Mouse (Mus musculus) liver, postnatal 0 days (tissue): Measurements from ENCODE around the gene Myoz2. TPM values are rescaled to one million over a fixed set of nuclear protein-coding genes. Genes with fewer than 3 reads are reported as not detected.

ENCODE experiments used
- ATAC-seq: fragments of 200-750 bp; cut with Nextera tagmentation; 2 replicates; pipeline ENCODE4 v1.8.0; 2017; ENCODE audit warnings: mild to moderate bottlenecking, moderate library complexity
- DNase-seq: peaks from one replicate; pipeline ENCODE4 v3.0.0-alpha.2; 2016
- H3K27ac ChIP-seq: fragments of 300-500 bp; sonication (generic); 2 replicates; pipeline ENCODE4 v1.5.1; 2014; ENCODE audit warnings: antibody characterized with exemption, moderate library complexity, mild to moderate bottlenecking, low read depth
- H3K27me3 ChIP-seq: fragments of 300-500 bp; sonication (generic); 2 replicates; pipeline ENCODE4 v1.6.1; 2014; ENCODE audit warnings: low read length, control low read depth, mixed read lengths; ENCODE audit not compliant: insufficient read depth
- H3K36me3 ChIP-seq: fragments of 300-500 bp; sonication (generic); replicated peaks from 2 replicates; pipeline ENCODE4 v1.6.1; 2014; ENCODE audit warnings: mild to moderate bottlenecking, control low read depth, low read length, moderate library complexity, mixed read lengths; ENCODE audit not compliant: insufficient read depth
- H3K4me1 ChIP-seq: fragments of 300-500 bp; sonication (generic); 2 replicates; pipeline ENCODE4 v1.6.1; 2014; ENCODE audit warnings: antibody characterized with exemption, mild to moderate bottlenecking, control low read depth; ENCODE audit not compliant: insufficient read depth
- H3K4me2 ChIP-seq: fragments of 300-500 bp; sonication (generic); 2 replicates; pipeline ENCODE4 v1.6.1; 2014; ENCODE audit warnings: low read depth, mild to moderate bottlenecking, low read length, moderate library complexity, mixed read lengths
- H3K4me3 ChIP-seq: fragments of 300-500 bp; sonication (generic); 2 replicates; pipeline ENCODE4 v1.5.1; 2014; ENCODE audit warnings: low read depth, low read length
- H3K9ac ChIP-seq: fragments of 300-500 bp; sonication (generic); replicated peaks from 2 replicates; pipeline ENCODE4 v1.6.1; 2014; ENCODE audit warnings: mild to moderate bottlenecking, moderate library complexity
- H3K9me3 ChIP-seq: fragments of 300-500 bp; sonication (generic); 2 replicates; pipeline ENCODE4 v1.6.1; 2016; ENCODE audit warnings: mild to moderate bottlenecking, control low read depth, low read length, mixed read lengths
- CTCF ChIP-seq: sonication (generic); IDR thresholded peaks from 2 replicates; pipeline ENCODE4 v1.5.1; 2016; ENCODE audit warnings: antibody characterized with exemption, low read depth
- EP300 ChIP-seq: IDR thresholded peaks from 2 replicates; pipeline ENCODE4 v1.6.1; 2016; ENCODE audit warnings: antibody characterized with exemption, low read depth, mild to moderate bottlenecking
- WGBS: fragments of 180-500 bp; shearing (Covaris S2); extraction: QIAGEN DNeasy Blood & Tissue Kit; methylation state at CpG from one replicate; pipeline ENCODE4 v1.1.7; 2014; ENCODE audit not compliant: insufficient replicate concordance; 5-methylcytosine and 5-hydroxymethylcytosine counted together
- polyA plus RNA-seq: library from polyadenylated mRNA; unstranded; fragments of >200 nt; fragmentation: Nextera tagmentation; extraction: Ambion mirVana; gene quantifications from 2 replicates; pipeline ENCODE4 v1.2.1, GENCODE M21; 2015

Myoz2 gene
- 0.18 and 4.4 TPM in 2 replicates for polyA plus RNA-seq

DNA sequence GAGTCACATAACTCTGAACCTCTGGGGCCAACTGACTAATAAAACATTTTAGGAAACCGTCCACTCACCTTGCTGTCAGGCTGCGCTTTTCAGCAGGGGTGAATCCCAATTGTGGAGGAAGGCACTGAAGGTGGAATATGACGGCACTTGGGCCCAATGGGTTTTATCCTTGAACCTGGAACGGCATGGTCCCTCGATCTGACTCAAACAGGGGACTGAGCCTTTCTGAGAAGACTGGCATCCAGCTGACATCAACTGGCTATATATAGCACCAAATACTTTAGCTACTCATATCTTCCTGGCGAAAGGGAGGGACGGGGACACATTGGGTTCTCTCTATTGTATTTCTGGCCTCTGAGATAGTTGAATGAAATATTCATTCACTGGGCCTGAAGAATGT lies at the start of gene Myoz2:
Gene Myoz2 (minus strand): TSS at position 264 of the 400 bp plus-strand sequence.
- no peak for DNase-seq
- Histone ChIP-seq H3K27me3 (no peaks in the 10 kb centered on the region), H3K4me1 (no peaks in the 10 kb centered on the region), H3K9me3 (no peaks in the 10 kb centered on the region), H3K27ac (no peak within 1 kb of the TSS), H3K4me2 (no peak within 1 kb of the TSS), H3K4me3 (no peak within 1 kb of the TSS), H3K9ac (no peak within 1 kb of the TSS), H3K36me3 (no peaks in the 10 kb centered on the region)
- 82% methylated on average over 7 of the region's 7 CpGs for WGBS
- TF ChIP-seq EP300 (no peak), CTCF (no peak)
- ATAC-seq, result no peak

DNA sequence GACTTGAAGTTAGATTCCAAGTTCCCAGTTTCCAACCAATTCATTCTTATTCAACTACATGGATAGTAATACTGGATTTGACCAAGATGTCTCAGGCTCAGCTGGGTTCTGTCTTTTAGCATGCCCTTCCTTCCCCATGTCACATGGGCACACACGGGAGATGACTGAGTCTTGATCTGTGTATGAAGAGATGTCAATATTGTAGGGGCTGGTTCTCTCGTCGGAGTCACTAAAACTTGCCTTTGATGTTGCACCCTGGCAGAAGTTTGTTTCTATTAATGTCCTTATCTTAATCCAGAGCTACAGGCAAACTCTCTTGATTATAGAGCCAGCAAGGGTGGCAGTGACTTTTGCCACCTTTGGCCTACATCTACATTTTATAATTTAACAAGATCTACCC lies 46.9 kb upstream of the Myoz2 start:
- WGBS, result 76% methylated on average over 3 of the region's 3 CpGs
- Histone ChIP-seq H3K4me3 (no peak overlapping the region), H3K27ac (no peak overlapping the region), H3K9ac (no peak overlapping the region), H3K4me2 (no peak overlapping the region), H3K27me3 (no peaks in the 10 kb centered on the region), H3K36me3 (no peaks in the 10 kb centered on the region), H3K4me1 (no peaks in the 10 kb centered on the region), H3K9me3 (no peaks in the 10 kb centered on the region)
- DNase-seq, result no peak
- no peak for TF ChIP-seq CTCF
- TF ChIP-seq EP300, result no peak
- ATAC-seq, result no peak

DNA sequence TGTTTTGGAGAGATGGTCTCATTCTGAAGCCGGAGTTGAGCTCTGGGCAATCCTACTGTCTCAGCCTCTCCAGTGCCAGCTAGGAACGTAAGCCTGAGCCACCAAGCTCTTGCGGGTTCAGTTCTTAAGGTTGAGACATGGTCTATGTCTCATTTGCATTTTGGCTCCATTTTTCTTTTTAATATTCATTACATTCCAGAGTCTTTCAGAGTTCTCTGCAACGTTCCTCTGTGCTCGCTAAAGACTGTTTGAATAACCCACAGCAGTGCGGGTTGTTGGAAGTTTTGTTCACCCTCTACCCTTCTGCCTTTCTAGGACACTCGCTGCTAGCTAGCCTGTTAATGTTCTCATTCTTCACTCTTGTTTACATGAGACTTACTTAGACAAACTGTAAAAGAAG lies 46.1 kb upstream of the Myoz2 start:
- no peak for DNase-seq
- H3K4me2 ChIP-seq, result no peak overlapping the region
- no peak overlapping the region for H3K4me3 ChIP-seq
- TF ChIP-seq CTCF (no peak), EP300 (no peak)
- H3K27ac ChIP-seq, result no peak overlapping the region
- no peaks in the 10 kb centered on the region for H3K9me3 ChIP-seq
- ATAC-seq, result no peak
- H3K36me3 ChIP-seq, result no peaks in the 10 kb centered on the region
- no peaks in the 10 kb centered on the region for H3K4me1 ChIP-seq
- 68% methylated on average over 7 of the region's 7 CpGs for WGBS
- no peaks in the 10 kb centered on the region for H3K27me3 ChIP-seq
- H3K9ac ChIP-seq, result no peak overlapping the region

DNA sequence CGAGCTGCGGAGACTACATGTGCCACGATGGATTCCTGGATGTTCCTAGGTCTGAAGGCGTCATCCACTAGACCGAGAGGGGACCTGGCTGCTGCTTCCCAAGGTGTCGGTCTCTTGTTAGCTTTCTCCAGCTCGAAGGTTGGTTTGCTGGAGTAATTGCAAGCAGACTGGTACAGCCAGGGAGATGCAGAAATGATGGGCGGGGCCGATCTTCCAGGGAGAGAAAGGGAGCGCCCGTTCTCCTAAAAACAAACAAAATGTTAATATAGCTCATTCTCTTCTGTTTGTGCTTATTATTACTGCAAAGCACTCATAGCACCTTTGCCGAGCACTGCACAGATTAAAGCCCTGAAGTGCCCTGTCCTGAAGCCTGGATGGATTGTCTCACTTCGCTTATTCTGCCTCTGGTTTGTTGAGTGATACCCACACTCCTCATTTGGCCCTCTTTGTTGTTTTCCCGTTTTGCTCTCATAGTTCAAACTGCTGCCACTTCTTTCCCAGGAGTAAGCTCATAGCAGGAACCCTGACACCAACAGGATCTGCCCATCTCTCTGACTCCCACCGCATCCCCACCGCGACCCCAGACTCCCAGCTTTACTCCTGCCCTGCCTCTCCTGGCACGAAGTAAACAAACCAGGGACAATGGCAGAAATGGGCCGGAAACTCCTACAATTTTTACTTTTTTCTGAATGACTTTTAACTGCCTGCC lies 45.4 kb upstream of the Myoz2 start:
- Histone ChIP-seq H3K4me2 (no peak overlapping the region), H3K27me3 (no peaks in the 10 kb centered on the region), H3K4me1 (no peaks in the 10 kb centered on the region), H3K36me3 (no peaks in the 10 kb centered on the region), H3K27ac (no peak overlapping the region), H3K4me3 (no peak overlapping the region), H3K9me3 (no peaks in the 10 kb centered on the region), H3K9ac (no peak overlapping the region)
- no peak for ATAC-seq
- WGBS, result 70% methylated on average over 19 of the region's 19 CpGs
- no peak for DNase-seq
- TF ChIP-seq EP300 (no peak), CTCF (no peak)

DNA sequence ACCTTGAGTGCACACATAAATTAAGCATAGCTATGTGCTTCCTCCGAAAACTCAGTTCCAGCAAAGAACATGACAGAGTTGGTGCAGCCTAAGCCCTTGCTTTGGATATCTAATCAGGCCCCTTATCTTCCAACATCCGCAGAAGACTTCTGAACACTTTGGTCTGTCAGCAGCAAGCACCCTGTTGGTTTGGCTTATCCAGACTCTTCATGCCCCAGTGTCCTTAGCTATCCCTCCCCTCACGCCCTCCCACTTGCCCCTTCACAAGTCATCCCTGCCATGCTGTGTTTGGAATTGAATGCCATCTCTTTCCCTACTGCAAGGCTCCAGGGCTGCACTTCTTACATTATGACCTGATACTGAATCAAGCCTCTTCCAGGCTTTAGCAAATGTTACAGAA lies 40.9 kb upstream of the Myoz2 start:
- Histone ChIP-seq H3K4me1 (no peaks in the 10 kb centered on the region), H3K36me3 (no peaks in the 10 kb centered on the region), H3K9ac (no peak overlapping the region), H3K9me3 (no peaks in the 10 kb centered on the region), H3K4me2 (no peak overlapping the region), H3K27ac (no peak overlapping the region), H3K27me3 (no peaks in the 10 kb centered on the region), H3K4me3 (no peak overlapping the region)
- ATAC-seq (no peak), DNase-seq (no peak)
- no peak for TF ChIP-seq EP300
- TF ChIP-seq CTCF, result no peak
- 61% methylated on average over 3 of the region's 3 CpGs for WGBS

DNA sequence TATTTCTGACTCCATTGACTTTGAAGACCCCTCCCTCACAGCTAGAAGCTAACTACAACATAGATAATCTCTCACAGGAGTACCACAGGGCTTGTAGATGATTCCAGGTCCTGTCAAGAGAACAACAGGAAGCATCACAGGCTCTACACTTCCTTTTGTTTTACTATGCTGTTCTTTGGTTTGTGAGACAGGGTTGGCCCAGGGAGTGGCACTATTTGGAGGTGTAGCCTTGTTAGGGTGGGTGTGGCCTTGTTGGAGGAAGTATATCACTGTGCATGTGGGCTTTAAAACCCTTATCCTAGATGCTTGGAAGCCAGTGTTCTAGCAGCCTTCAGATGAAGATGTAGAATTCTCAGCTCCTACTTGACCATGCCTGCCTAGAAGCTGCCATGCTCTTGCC lies 40.2 kb upstream of the Myoz2 start:
- TF ChIP-seq EP300 (no peak), CTCF (no peak)
- Histone ChIP-seq H3K4me1 (no peaks in the 10 kb centered on the region), H3K27ac (no peak overlapping the region), H3K27me3 (no peaks in the 10 kb centered on the region), H3K9me3 (no peaks in the 10 kb centered on the region), H3K4me3 (no peak overlapping the region), H3K36me3 (no peaks in the 10 kb centered on the region), H3K4me2 (no peak overlapping the region), H3K9ac (no peak overlapping the region)
- DNase-seq (no peak), ATAC-seq (no peak)

DNA sequence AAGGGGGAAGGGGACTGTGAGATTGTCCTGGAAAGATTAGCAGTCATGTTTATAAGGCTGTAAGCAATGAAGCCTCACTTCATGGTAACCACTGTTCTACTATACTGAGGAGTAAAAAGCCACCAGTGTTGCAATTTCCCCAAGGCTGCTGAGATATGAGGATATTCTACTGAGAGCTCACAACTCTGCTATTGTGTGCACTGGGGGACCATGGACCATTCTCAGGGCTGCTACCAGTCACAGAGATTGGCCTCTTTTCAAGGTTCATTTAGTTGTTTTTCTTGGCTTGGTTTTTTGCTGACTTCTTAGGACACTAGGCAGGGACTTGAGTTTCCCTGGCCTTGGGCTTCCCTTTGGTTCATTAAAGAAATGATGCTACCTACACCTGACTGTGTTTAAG lies 38.5 kb upstream of the Myoz2 start:
- H3K27me3 ChIP-seq, result no peaks in the 10 kb centered on the region
- TF ChIP-seq CTCF (no peak), EP300 (no peak)
- H3K27ac ChIP-seq, result no peak overlapping the region
- ATAC-seq (no peak), DNase-seq (no peak)
- no peaks in the 10 kb centered on the region for H3K9me3 ChIP-seq
- H3K9ac ChIP-seq, result no peak overlapping the region
- no peak overlapping the region for H3K4me2 ChIP-seq
- no peaks in the 10 kb centered on the region for H3K4me1 ChIP-seq
- H3K36me3 ChIP-seq, result no peaks in the 10 kb centered on the region
- H3K4me3 ChIP-seq, result no peak overlapping the region
